Mouse (Mus musculus) hindbrain, embryonic 11.5 days (tissue): ENCODE measurements around the gene Sdk1. TPM values are rescaled to one million over a fixed set of nuclear protein-coding genes. Genes with fewer than 3 reads are reported as not detected.
"Not testable (repeated sequence)": the region's sequence is repeated elsewhere in the genome, so short reads cannot be mapped to it uniquely, and the experiment has no call there.

Source experiments
- ATAC-seq: fragments of 200-750 bp; cut with Nextera tagmentation; 2 replicates; pipeline ENCODE4 v1.8.0; 2017; ENCODE audit warnings: mild to moderate bottlenecking, moderate TSS enrichment, moderate library complexity; ENCODE audit not compliant: low FRiP score
- DNase-seq: peaks from one replicate; pipeline ENCODE4 v3.0.0-alpha.2; 2015; ENCODE audit warnings: low spot score
- H3K27ac ChIP-seq: fragments of 300-500 bp; sonication (generic); 2 replicates; pipeline ENCODE4 v1.5.1; 2014; ENCODE audit warnings: mild to moderate bottlenecking, low read depth, low read length
- H3K27me3 ChIP-seq: fragments of 300-500 bp; sonication (generic); 2 replicates; pipeline ENCODE4 v1.6.1; 2014; ENCODE audit warnings: mild to moderate bottlenecking, low read length, moderate library complexity, mixed read lengths; ENCODE audit not compliant: control insufficient read depth, insufficient read depth
- H3K36me3 ChIP-seq: fragments of 300-500 bp; sonication (generic); 2 replicates; pipeline ENCODE4 v1.6.1; 2014; ENCODE audit warnings: mild to moderate bottlenecking, low read length, moderate library complexity, mixed read lengths; ENCODE audit not compliant: control insufficient read depth, insufficient read depth
- H3K4me1 ChIP-seq: fragments of 300-500 bp; sonication (generic); replicated peaks from 2 replicates; pipeline ENCODE4 v1.6.1; 2014; ENCODE audit warnings: low read length, mixed read lengths; ENCODE audit not compliant: control insufficient read depth, insufficient read depth
- H3K4me2 ChIP-seq: fragments of 300-500 bp; sonication (generic); replicated peaks from 2 replicates; pipeline ENCODE4 v1.6.1; 2014; ENCODE audit warnings: mild to moderate bottlenecking, low read depth, low read length
- H3K4me3 ChIP-seq: fragments of 300-500 bp; sonication (generic); 2 replicates; pipeline ENCODE4 v1.5.1; 2014; ENCODE audit warnings: low read depth, low read length
- H3K9ac ChIP-seq: fragments of 300-500 bp; sonication (generic); 2 replicates; pipeline ENCODE4 v1.6.1; 2014; ENCODE audit warnings: low read depth, low read length
- H3K9me3 ChIP-seq: fragments of 300-500 bp; sonication (generic); 2 replicates; pipeline ENCODE4 v1.6.1; 2016; ENCODE audit warnings: low read length; ENCODE audit not compliant: control insufficient read depth
- WGBS: fragments of 180-500 bp; shearing (Covaris S2); extraction: QIAGEN DNeasy Blood & Tissue Kit; methylation state at CpG from one replicate; pipeline ENCODE4 v1.1.7; 2014; 5-methylcytosine and 5-hydroxymethylcytosine counted together
- polyA plus RNA-seq: library from polyadenylated mRNA; unstranded; fragments of >200 nt; fragmentation: Nextera tagmentation; extraction: Ambion mirVana; gene quantifications from 2 replicates; pipeline ENCODE4 v1.2.1, GENCODE M21; 2014

Gene Sdk1
- polyA plus RNA-seq, 1 experiment from 2014 or later: 1.1 TPM

GRCm38 (mm10) chr5:141591246-141591645 is 350.0 kb downstream of the Sdk1 start:
- Histone ChIP-seq H3K27ac (no peak overlapping the region), H3K4me1 (no peaks in the 10 kb centered on the region), H3K4me2 (no peak overlapping the region), H3K4me3 (no peak overlapping the region), H3K27me3 (no peaks in the 10 kb centered on the region), H3K36me3 (no peaks in the 10 kb centered on the region), H3K9ac (no peak overlapping the region), H3K9me3 (no peaks in the 10 kb centered on the region)
- DNase-seq (no peak), ATAC-seq (no peak)
- 93% methylated on average over 5 of the region's 5 CpGs for WGBS

DNA sequence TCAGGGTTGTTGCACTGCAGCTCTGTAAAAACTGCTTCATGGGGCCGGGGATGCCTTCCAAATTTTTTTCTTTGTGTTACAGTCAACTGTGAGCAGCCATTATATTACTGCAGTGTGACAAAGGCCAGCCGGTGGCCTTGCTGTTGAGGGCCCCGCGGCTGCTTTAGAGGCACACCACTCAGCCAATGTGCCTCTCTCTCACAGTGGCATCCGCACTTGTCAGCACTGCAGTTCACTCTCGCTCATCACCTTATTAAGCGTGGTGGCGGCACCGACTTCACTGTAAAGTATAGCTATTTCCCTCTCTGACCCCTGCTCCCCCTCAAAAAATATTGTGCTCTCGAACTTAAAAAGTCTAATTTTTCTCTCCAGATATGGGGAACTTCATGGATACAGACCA is 371.4 kb downstream of the Sdk1 start:
- ATAC-seq: no peak
- Histone ChIP-seq H3K27ac (no peak overlapping the region), H3K4me2 (no peak overlapping the region), H3K4me3 (no peak overlapping the region), H3K36me3 (no peaks in the 10 kb centered on the region), H3K4me1 (no peaks in the 10 kb centered on the region), H3K9me3 (no peaks in the 10 kb centered on the region), H3K9ac (no peak overlapping the region), H3K27me3 (no peaks in the 10 kb centered on the region)
- WGBS: 61% methylated on average over 10 of the region's 10 CpGs
- DNase-seq: no peak

- DNase-seq: no peak
- no peak for ATAC-seq
- no peaks in the 10 kb centered on the region for H3K36me3 ChIP-seq
- H3K4me3 ChIP-seq: no peak overlapping the region
- no peak overlapping the region for H3K4me2 ChIP-seq
- no peaks in the 10 kb centered on the region for H3K9me3 ChIP-seq
- no peak overlapping the region for H3K27ac ChIP-seq
- no peaks in the 10 kb centered on the region for H3K4me1 ChIP-seq
- 77% methylated on average over 7 of the region's 7 CpGs for WGBS
- H3K9ac ChIP-seq: no peak overlapping the region
- no peaks in the 10 kb centered on the region for H3K27me3 ChIP-seq
Measured at GRCm38 (mm10) chr5:141615763-141616162, 374.5 kb downstream of the Sdk1 start.

GRCm38 (mm10) chr5:141617660-141618059 is 376.4 kb downstream of the Sdk1 start:
- Histone ChIP-seq H3K9ac (no peak overlapping the region), H3K27me3 (no peaks in the 10 kb centered on the region), H3K4me2 (no peak overlapping the region), H3K27ac (no peak overlapping the region), H3K9me3 (no peaks in the 10 kb centered on the region), H3K4me3 (no peak overlapping the region), H3K4me1 (no peaks in the 10 kb centered on the region), H3K36me3 (no peaks in the 10 kb centered on the region)
- DNase-seq (no peak), ATAC-seq (no peak)
- 67% methylated on average over 6 of the region's 6 CpGs for WGBS

GRCm38 (mm10) chr5:141625401-141625800 is 384.1 kb downstream of the Sdk1 start:
- Histone ChIP-seq H3K27ac (no peak overlapping the region), H3K9ac (no peak overlapping the region), H3K4me1 (no peaks in the 10 kb centered on the region), H3K4me2 (no peak overlapping the region), H3K27me3 (no peaks in the 10 kb centered on the region), H3K9me3 (no peaks in the 10 kb centered on the region), H3K4me3 (no peak overlapping the region), H3K36me3 (no peaks in the 10 kb centered on the region)
- ATAC-seq: no peak
- no peak for DNase-seq
- WGBS: 76% methylated on average over 4 of the region's 4 CpGs

GRCm38 (mm10) chr5:141631641-141632040 is 390.4 kb downstream of the Sdk1 start:
- H3K4me3 ChIP-seq: no peak overlapping the region
- ATAC-seq: no peak
- H3K9ac ChIP-seq: no peak overlapping the region
- no peak overlapping the region for H3K27ac ChIP-seq
- H3K4me2 ChIP-seq: no peak overlapping the region
- DNase-seq: no peak
- WGBS: 90% methylated on average over 5 of the region's 5 CpGs
- H3K27me3 ChIP-seq: no peaks in the 10 kb centered on the region
- no peaks in the 10 kb centered on the region for H3K9me3 ChIP-seq
- H3K4me1 ChIP-seq: no peaks in the 10 kb centered on the region
- no peaks in the 10 kb centered on the region for H3K36me3 ChIP-seq

DNA sequence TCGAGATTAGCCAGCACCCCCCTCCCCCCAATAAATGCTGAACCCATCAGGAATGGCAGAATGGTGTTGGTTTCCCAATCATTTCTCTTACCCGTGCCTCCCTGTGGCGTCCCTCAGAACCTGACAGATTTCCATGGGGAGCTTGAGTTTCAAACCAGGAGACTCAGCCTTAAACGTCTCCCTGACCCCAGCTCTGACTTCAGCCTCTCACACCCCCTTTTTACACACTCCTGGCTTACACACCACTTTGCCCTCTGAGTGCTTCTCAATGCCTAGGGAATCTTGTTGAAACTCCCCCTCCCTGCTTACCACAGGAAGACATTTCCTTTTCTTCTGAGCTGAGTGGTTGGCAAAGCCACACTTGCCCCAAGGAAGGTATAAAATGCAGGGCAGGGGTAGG is 392.0 kb downstream of the Sdk1 start:
- no peak for ATAC-seq

GRCm38 (mm10) chr5:141636406-141636805 is 395.1 kb downstream of the Sdk1 start:
- Histone ChIP-seq H3K4me1 (no peaks in the 10 kb centered on the region), H3K4me3 (no peak overlapping the region), H3K9me3 (no peaks in the 10 kb centered on the region), H3K36me3 (no peaks in the 10 kb centered on the region), H3K9ac (no peak overlapping the region), H3K27ac (no peak overlapping the region), H3K27me3 (no peaks in the 10 kb centered on the region), H3K4me2 (no peak overlapping the region)
- ATAC-seq (no peak), DNase-seq (no peak)
- 93% methylated on average over 11 of the region's 11 CpGs for WGBS

More for the DNA sequence above, 392.0 kb downstream of the Sdk1 start:
- H3K9me3 ChIP-seq: no peaks in the 10 kb centered on the region
- DNase-seq: no peak
- H3K4me3 ChIP-seq: no peak overlapping the region
- no peaks in the 10 kb centered on the region for H3K4me1 ChIP-seq
- no peak overlapping the region for H3K9ac ChIP-seq
- 73% methylated on average over 4 of the region's 4 CpGs for WGBS
- H3K4me2 ChIP-seq: no peak overlapping the region
- no peaks in the 10 kb centered on the region for H3K27me3 ChIP-seq
- H3K27ac ChIP-seq: no peak overlapping the region
- no peaks in the 10 kb centered on the region for H3K36me3 ChIP-seq

DNA sequence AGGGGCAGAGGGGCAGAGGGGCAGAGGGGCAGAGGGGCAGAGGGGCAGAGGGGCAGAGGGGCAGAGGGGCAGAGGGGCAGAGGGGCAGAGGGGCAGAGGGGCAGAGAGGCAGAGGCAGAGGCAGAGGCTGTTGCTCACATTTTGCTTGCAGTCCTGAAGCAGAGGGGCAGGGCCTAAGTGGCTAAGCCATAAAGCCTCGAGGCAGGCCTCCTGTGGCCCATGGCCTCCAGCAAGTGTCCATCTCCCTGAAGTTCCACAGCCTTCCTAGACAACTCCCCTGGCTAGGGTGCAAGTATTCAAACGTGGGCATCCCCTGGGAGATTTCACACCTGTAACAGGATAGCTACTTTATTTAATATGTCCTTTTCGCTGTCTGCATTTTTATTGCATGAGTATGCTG is 395.8 kb downstream of the Sdk1 start:
- DNase-seq, H3K27me3 ChIP-seq, H3K9me3 ChIP-seq, H3K9ac ChIP-seq, H3K4me1 ChIP-seq, ATAC-seq, H3K36me3 ChIP-seq, H3K4me2 ChIP-seq, H3K4me3 ChIP-seq, H3K27ac ChIP-seq: not testable (repeated sequence)
- 72% methylated on average over 3 of the region's 3 CpGs for WGBS
